Mouse (Mus musculus): ENCODE results near the gene Aes. TPM values are rescaled to one million over a fixed set of nuclear protein-coding genes. Genes with fewer than 3 reads are reported as not detected.

Aes gene
- total RNA-seq (2021) = 100 to 1,000 TPM; 637 to 727 TPM
- long read RNA-seq, experiment 1, transcript Aes-207 (6 exons, 1,410 nt) = minor isoform, 5 of 587 reads
- long read RNA-seq, experiment 1, transcript Aes-201 (7 exons, 1,411 nt) = major isoform, 499 of 587 reads
- long read RNA-seq, experiment 1, partial matches to known transcripts = 31 of 587 reads
- long read RNA-seq, experiment 1, other reads (novel, unspliced or antisense) = 51 of 587 reads
- long read RNA-seq, experiment 2, transcript Aes-201 (7 exons, 1,411 nt) = major isoform, 395 of 461 reads
- long read RNA-seq, experiment 2, partial matches to known transcripts = 4 of 461 reads
- long read RNA-seq, experiment 2, other reads (novel, unspliced or antisense) = 60 of 461 reads

GRCm38 (mm10) chr10:81559163-81559626, at the start of gene Aes:
Gene Aes, plus strand, starts transcription at chr10:81559488.
- TF ChIP-seq CTCF (IDR thresholded peaks at IDR 0.05) = no peak; the same call in 1 of the 2 replicates
- intact Hi-C loops (cut with DNase I) = no loop called here
- peak within 1 kb of the TSS; percentile 84 for H3K4me3 ChIP-seq
- peak within 1 kb of the TSS; percentile 99 for H3K27ac ChIP-seq
- peak; percentile 82 for DNase-seq (ENCODE audit: extremely low spot score in 1 of 2, low spot score in 2 of 2)

GRCm38 (mm10) chr10:81510246-81510810, 49.0 kb upstream of the Aes start:
- intact Hi-C loops (cut with DNase I) = no loop called here
- no peak for TF ChIP-seq CTCF (IDR thresholded peaks at IDR 0.05)
- no peak overlapping the region for H3K4me3 ChIP-seq
- no peak overlapping the region for H3K27ac ChIP-seq
- no peak for DNase-seq (ENCODE audit: extremely low spot score in 1 of 2, low spot score in 2 of 2)

- Histone ChIP-seq H3K27ac (no peak overlapping the region), H3K4me3 (no peak overlapping the region)
- no peak for DNase-seq (ENCODE audit: extremely low spot score in 1 of 2, low spot score in 2 of 2)
- intact Hi-C loops (cut with DNase I) = no loop called here
- TF ChIP-seq CTCF (IDR thresholded peaks at IDR 0.05) = no peak; the same call in 1 of the 2 replicates
Measured at GRCm38 (mm10) chr10:81513798-81514197, 45.5 kb upstream of the Aes start.

GRCm38 (mm10) chr10:81517227-81517626, 42.1 kb upstream of the Aes start:
- no peak overlapping the region for H3K4me3 ChIP-seq
- H3K27ac ChIP-seq = no peak overlapping the region
- no peak for TF ChIP-seq CTCF (IDR thresholded peaks at IDR 0.05)
- DNase-seq (ENCODE audit: extremely low spot score in 1 of 2, low spot score in 2 of 2) = no peak
- intact Hi-C loops (cut with DNase I) = no loop called here

- peak; percentile 81 for TF ChIP-seq CTCF (IDR thresholded peaks at IDR 0.05)
- peak in 1 of 2 experiments; percentile 58 for DNase-seq (ENCODE audit: extremely low spot score in 1 of 2, low spot score in 2 of 2)
- intact Hi-C loops (cut with DNase I) = no loop called here
- Histone ChIP-seq H3K4me3 (no peak overlapping the region), H3K27ac (no peak overlapping the region)
Measured at GRCm38 (mm10) chr10:81518546-81518945, 40.7 kb upstream of the Aes start.

- intact Hi-C loops (cut with DNase I) = no loop called here
- no peak overlapping the region for H3K4me3 ChIP-seq
- TF ChIP-seq CTCF (IDR thresholded peaks at IDR 0.05) = no peak
- no peak for DNase-seq (ENCODE audit: extremely low spot score in 1 of 2, low spot score in 2 of 2)
- H3K27ac ChIP-seq = no peak overlapping the region; the same call in 1 of the 2 replicates
Measured at GRCm38 (mm10) chr10:81519227-81519977, 39.9 kb upstream of the Aes start.

- no peak overlapping the region for H3K27ac ChIP-seq
- no peak overlapping the region for H3K4me3 ChIP-seq
- intact Hi-C loops (cut with DNase I) = loop anchor here (2.0 kb wide), 1 partner anchor 13 kb away; no protein-coding TSS in a partner anchor
- DNase-seq (ENCODE audit: extremely low spot score in 1 of 2, low spot score in 2 of 2) = no peak
- no peak for TF ChIP-seq CTCF (IDR thresholded peaks at IDR 0.05)
Measured at GRCm38 (mm10) chr10:81519978-81520365, 39.3 kb upstream of the Aes start.

- Histone ChIP-seq H3K27ac (no peak overlapping the region), H3K4me3 (no peak overlapping the region)
- TF ChIP-seq CTCF (IDR thresholded peaks at IDR 0.05) = no peak
- DNase-seq (ENCODE audit: extremely low spot score in 1 of 2, low spot score in 2 of 2) = no peak
- intact Hi-C loops (cut with DNase I) = no loop called here
Measured at GRCm38 (mm10) chr10:81523142-81523541, 36.1 kb upstream of the Aes start.

GRCm38 (mm10) chr10:81523570-81523969, 35.7 kb upstream of the Aes start:
- DNase-seq (ENCODE audit: extremely low spot score in 1 of 2, low spot score in 2 of 2) = no peak
- Histone ChIP-seq H3K4me3 (peak overlapping the region; percentile 24), H3K27ac (peak overlapping the region; percentile 55; the same call in 1 of the 2 replicates)
- intact Hi-C loops (cut with DNase I) = no loop called here
- no peak for TF ChIP-seq CTCF (IDR thresholded peaks at IDR 0.05)

GRCm38 (mm10) chr10:81524051-81524605, 35.2 kb upstream of the Aes start, which contains the start of gene Gna15:
Gene Gna15, minus strand, starts transcription at chr10:81524225.
- H3K27ac ChIP-seq = peak within 1 kb of the TSS; percentile 55; the same call in 1 of the 2 replicates
- no peak for DNase-seq (ENCODE audit: extremely low spot score in 1 of 2, low spot score in 2 of 2)
- intact Hi-C loops (cut with DNase I) = no loop called here
- TF ChIP-seq CTCF (IDR thresholded peaks at IDR 0.05) = no peak; the same call in 1 of the 2 replicates
- peak within 1 kb of the TSS; percentile 24 for H3K4me3 ChIP-seq

GRCm38 (mm10) chr10:81525017-81525694, 34.1 kb upstream of the Aes start:
- H3K27ac ChIP-seq = 0 out of 2 replicates have a peak overlapping the region, but pooled peaks have one; percentile 2
- intact Hi-C loops (cut with DNase I) = no loop called here
- no peak for DNase-seq (ENCODE audit: extremely low spot score in 1 of 2, low spot score in 2 of 2)
- no peak overlapping the region for H3K4me3 ChIP-seq
- no peak for TF ChIP-seq CTCF (IDR thresholded peaks at IDR 0.05)

All from left cerebral cortex, adult 2 months (tissue).